Mouse (Mus musculus): ENCODE data around the gene Hnrnpul1. TPM values are rescaled to one million over a fixed set of nuclear protein-coding genes. Genes with fewer than 3 reads are reported as not detected.

The Hnrnpul1 gene
- polyA plus RNA-seq, 1 experiment from 2014 or later = 123 TPM

DNA sequence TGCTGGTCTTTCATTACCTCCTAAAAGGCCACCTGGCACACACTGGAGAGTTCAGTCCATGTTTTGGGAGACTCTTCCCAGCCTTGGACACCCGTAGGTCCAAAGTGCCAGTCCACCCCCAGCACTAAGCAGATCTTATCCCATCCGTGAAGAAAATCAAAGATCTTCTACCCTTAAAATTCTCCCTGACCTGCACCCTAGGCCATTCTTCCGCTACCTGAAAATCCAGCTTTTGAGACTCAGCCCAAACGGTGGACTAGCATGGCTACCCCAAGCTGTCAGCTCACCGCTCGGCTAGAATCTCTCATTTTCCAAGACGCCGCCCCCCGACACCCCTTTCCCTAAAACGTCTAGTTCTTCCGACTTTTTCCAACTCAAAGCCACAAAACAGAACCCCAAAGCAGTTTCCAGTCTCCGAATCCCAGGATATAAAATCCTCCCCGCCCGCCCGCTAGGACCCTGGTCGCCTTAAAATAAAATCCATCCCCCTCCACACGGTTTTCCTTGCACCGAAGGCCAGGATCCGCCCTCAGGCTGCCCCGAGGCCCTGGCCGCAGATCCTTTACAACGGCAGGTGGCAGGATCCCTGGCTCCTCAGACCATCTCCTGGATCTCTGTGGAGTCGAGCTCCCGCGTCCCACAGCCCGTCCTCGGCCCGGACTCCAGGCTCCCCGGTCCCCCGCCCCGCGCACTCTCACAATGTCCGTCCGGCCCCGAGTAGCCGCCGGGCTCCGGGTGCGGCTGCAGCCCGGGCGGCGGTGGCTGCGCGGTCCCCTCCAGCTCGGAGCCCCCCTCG is 716 bp downstream of the Hnrnpul1 start:
- DNase-seq (ENCODE audit: low read depth, low spot score) (no peak), ATAC-seq (peak; percentile 0)
- in situ Hi-C loops (cut with MboI; ENCODE audit: low pct_unique_long_range_greater_than_20kb) = no loop called here

DNA sequence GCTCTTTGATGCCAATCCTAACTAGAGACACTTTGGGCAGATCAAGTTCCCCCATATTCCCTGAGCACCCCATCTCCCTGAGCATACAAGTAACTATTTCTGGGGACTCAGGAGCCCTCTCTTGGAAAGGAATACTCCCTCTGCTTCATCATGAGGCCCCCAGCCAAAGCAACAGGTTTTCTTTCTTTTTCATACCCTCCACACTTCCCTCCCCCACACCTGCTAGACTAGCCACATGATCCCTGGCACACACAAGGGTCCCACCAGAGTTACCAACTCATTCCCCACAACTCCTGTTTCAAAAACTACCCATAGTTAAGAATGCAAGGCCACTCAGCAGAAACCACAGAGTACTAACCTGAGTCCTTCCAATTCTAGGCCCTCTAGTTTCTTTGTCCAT is 1.5 kb downstream of the Hnrnpul1 start:
- ChIA-PET CTCF (interaction anchor here (3.2 kb wide), 1 partner anchor 52 kb away, joined by 22 read pairs; no protein-coding TSS in a partner anchor), POLR2A (no interaction called here)

More for the DNA sequence above, 716 bp downstream of the Hnrnpul1 start:
- no peaks in the 10 kb centered on the region for H3K27me3 ChIP-seq
- ChIA-PET CTCF (interaction anchor here (0.9 to 3.2 kb wide), 2 partner anchors 9 to 51 kb away, joined by 3 to 22 read pairs; no protein-coding TSS in a partner anchor), POLR2A (interaction anchor here (0.6 to 1.2 kb wide), 3 partner anchors 18 to 103 kb away, joined by 3 to 5 read pairs (median 3); no protein-coding TSS in a partner anchor)
- TF ChIP-seq CTCF (IDR thresholded peaks at IDR 0.05) = no peak

DNA sequence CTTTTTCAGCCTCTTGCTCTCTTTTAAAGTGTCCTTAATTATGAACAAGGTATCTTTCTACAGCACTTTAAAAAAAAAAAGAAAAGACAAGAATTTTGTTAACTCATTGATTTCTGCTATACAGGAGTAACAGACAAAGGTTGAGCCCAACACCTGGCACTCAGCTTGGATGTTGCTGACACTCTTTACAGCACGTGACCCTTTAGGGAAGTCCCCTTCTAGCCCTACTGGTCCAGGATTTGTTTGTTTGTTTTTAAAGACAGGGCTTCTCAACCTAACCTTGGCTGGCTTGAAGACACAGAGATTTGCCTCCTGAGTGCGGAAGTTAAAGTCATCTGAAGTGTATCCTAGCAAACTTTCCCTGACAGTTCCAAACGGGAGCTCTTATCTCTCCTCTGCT is 7.7 kb downstream of the Hnrnpul1 start:
- CTCF ChIA-PET = interaction anchor here (1.0 kb wide), 1 partner anchor 9 kb away, joined by 3 read pairs; no protein-coding TSS in a partner anchor
- DNase-seq (ENCODE audit: low read depth, low spot score) (no peak), ATAC-seq (no peak)
- no peak for TF ChIP-seq CTCF (IDR thresholded peaks at IDR 0.05)
- POLR2A ChIA-PET = interaction anchor here (1.5 kb wide), 1 partner anchor 15 kb away, joined by 3 read pairs; no protein-coding TSS in a partner anchor
- in situ Hi-C loops (cut with MboI; ENCODE audit: low pct_unique_long_range_greater_than_20kb) = no loop called here
- no peaks in the 10 kb centered on the region for H3K27me3 ChIP-seq

More for the DNA sequence above, 1.5 kb downstream of the Hnrnpul1 start:
- no peaks in the 10 kb centered on the region for H3K27me3 ChIP-seq
- DNase-seq (ENCODE audit: low read depth, low spot score) = no peak
- in situ Hi-C loops (cut with MboI; ENCODE audit: low pct_unique_long_range_greater_than_20kb) = no loop called here
- ATAC-seq = no peak
- no peak for TF ChIP-seq CTCF (IDR thresholded peaks at IDR 0.05)

DNA sequence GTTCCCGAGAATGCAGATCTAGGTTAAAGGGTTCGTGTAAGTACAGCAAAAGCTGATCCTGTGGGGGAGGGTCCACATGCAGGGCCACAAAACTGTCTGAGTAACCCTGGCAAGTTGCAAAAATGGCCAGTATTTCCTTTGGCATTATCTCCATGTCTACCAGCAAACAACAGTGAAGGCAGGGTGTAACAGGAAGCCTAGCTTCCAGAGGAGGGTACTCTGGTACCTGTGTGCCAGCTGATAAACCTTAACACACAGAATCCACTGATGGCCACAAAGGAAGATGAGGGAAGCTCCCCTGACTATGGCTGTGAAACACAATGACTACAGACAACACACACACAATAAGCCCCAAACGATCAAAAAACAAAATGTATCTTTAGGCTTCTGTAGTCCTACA is 16.3 kb downstream of the Hnrnpul1 start:
- ATAC-seq (no peak), DNase-seq (ENCODE audit: low read depth, low spot score) (no peak)
- TF ChIP-seq CTCF (IDR thresholded peaks at IDR 0.05) = no peak
- ChIA-PET CTCF (no interaction called here), POLR2A (no interaction called here)
- in situ Hi-C loops (cut with MboI; ENCODE audit: low pct_unique_long_range_greater_than_20kb) = no loop called here
- H3K27me3 ChIP-seq = no peaks in the 10 kb centered on the region

DNA sequence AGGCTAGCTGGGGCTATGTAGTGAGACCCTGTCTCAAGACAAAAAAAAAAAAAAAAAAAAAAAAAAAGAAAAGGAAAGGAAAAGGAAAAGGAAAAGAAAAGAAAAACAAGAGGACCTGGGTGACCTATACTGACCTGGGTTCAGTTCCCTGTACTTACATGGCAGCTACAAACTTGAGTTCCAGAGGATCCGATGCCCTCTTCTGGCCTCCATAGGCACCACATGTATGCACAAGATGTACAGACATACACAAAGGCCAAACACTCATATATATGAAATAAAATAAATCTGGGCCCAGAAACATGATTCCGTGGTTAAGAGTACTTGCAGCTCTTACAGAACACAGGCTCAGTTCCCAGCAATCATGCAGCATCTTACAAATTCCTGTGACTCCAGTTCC is 17.6 kb downstream of the Hnrnpul1 start:
- peak; percentile 60 for TF ChIP-seq CTCF (IDR thresholded peaks at IDR 0.05)
- ChIA-PET CTCF (interaction anchor here (0.9 to 1.8 kb wide), 10 partner anchors 8 to 75 kb away, joined by 3 to 8 read pairs (median 4); no protein-coding TSS in a partner anchor), POLR2A (no interaction called here)
- no peak for ATAC-seq
- DNase-seq (ENCODE audit: low read depth, low spot score) = no peak
- no peaks in the 10 kb centered on the region for H3K27me3 ChIP-seq
- in situ Hi-C loops (cut with MboI; ENCODE audit: low pct_unique_long_range_greater_than_20kb) = no loop called here

DNA sequence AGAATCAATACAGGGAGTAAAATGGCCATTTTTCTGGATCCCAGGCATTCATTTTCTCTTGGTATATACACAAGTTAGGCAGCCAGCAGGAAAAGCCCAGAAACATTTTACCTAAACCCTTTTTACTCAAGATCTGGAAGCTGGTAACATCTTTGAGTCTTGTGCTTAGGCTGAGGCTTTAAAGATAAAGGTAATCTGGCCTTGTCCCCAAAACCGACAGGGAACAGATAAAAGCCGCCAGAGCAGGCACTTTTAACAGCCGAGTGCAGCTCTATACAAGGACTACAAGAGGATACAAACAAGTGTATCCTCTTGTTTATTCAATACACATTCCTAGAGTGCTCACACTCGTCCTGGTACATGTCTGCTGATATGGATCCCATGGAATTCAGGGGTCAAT is 19.6 kb downstream of the Hnrnpul1 start:
- CTCF ChIA-PET = interaction anchor here (0.5 kb wide), 1 partner anchor 15 kb away, joined by 3 read pairs; no protein-coding TSS in a partner anchor
- ATAC-seq (no peak), DNase-seq (ENCODE audit: low read depth, low spot score) (no peak)
- POLR2A ChIA-PET = interaction anchor here (0.5 kb wide), 1 partner anchor 19 kb away, joined by 3 read pairs; the partner anchor contains the start of gene Hnrnpul1
- no peak for TF ChIP-seq CTCF (IDR thresholded peaks at IDR 0.05)
- no peaks in the 10 kb centered on the region for H3K27me3 ChIP-seq
- in situ Hi-C loops (cut with MboI; ENCODE audit: low pct_unique_long_range_greater_than_20kb) = no loop called here

DNA sequence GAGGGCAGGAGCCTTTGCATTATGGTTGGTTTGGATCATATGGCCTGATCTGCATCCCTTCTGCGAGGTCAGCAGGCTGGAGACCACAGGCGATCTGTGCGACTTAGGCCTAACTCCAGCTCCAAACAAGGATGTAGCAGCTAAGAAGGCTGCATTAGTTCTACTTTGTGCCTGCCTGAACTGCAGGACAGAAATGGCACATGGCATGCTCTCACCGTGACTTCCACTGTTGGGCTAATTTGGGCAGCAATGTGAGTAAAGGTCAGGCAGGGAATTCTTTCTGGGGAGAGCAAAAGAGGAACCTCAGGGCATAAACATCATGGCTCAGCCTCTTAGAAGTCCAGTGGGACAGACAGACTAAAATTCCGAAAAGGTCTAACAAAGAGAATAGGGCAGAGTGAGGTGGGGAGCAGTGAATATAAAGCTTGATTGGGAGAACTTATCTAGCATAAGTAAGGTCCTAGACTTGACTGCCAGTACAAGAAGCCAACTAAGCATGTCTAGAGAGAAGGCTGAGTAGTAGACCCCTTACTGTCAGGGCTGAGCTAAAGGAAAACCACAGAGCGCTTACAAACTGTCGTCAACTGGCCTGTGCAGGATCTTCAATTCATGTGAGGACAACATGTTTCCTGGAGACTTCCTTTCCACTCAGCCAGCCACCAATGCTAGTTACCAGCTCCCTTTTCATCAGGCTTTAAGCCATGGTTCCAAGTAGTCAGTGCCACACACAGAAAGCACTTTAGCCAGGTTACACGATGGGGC is 23.1 kb downstream of the Hnrnpul1 start:
- ChIA-PET POLR2A (interaction anchor here (0.6 kb wide), 1 partner anchor 16 kb away, joined by 3 read pairs; no protein-coding TSS in a partner anchor), CTCF (interaction anchor here (0.9 to 1.7 kb wide), 6 partner anchors 12 to 74 kb away, joined by 3 to 7 read pairs (median 4); no protein-coding TSS in a partner anchor)
- no peak for TF ChIP-seq CTCF (IDR thresholded peaks at IDR 0.05)
- no peak for ATAC-seq
- no peaks in the 10 kb centered on the region for H3K27me3 ChIP-seq
- DNase-seq (ENCODE audit: low read depth, low spot score) = no peak
- in situ Hi-C loops (cut with MboI; ENCODE audit: low pct_unique_long_range_greater_than_20kb) = no loop called here

DNA sequence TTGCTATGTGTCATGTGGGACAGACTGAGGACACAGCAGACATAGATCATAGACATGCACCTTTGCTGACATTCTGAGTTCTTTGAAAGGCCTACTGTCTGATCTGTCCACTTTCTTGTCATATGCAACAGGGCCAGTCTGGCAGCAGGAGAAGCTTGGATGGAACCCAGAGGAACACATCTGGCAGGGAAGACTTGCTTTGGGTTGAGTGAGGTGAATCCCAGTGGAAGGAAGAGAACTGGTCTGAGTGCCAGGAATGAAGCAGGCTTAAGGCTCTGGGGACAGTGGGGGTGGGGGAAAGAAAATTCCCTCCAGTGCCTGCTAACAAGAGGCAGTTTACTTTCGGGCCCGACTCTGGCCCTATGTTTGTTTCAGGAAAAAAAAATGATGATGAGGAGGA is 24.7 kb downstream of the Hnrnpul1 start:
- in situ Hi-C loops (cut with MboI; ENCODE audit: low pct_unique_long_range_greater_than_20kb) = loop anchor here (10.0 kb wide), 1 partner anchor 175 kb away; no protein-coding TSS in a partner anchor
- DNase-seq (ENCODE audit: low read depth, low spot score) (no peak), ATAC-seq (no peak)
- ChIA-PET CTCF (interaction anchor here (1.3 kb wide), 1 partner anchor 15 kb away, joined by 5 read pairs; no protein-coding TSS in a partner anchor), POLR2A (no interaction called here)
- H3K27me3 ChIP-seq = no peaks in the 10 kb centered on the region
- TF ChIP-seq CTCF (IDR thresholded peaks at IDR 0.05) = no peak

DNA sequence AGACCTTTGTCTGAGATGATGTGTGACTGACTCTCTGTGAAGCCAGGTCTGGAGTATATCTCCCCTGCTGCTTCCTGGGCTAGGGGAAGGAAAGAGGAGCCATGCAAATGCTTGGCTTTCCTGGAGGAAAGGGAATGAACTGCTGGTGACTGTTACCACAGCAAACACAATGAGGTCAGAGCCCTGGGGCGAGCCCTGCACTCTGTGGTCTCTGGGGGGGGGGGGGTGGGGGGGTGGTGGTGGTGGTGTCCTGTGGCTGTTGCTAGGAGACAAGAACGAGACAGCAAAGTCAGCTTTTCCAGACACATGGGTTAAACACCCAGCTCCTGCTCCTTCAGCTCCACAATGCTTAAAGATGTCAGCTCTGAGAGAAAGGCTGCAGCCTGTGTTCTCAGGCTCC is 25.2 kb downstream of the Hnrnpul1 start:
- H3K27me3 ChIP-seq = no peaks in the 10 kb centered on the region
- peak; percentile 92 for ATAC-seq
- no peak for TF ChIP-seq CTCF (IDR thresholded peaks at IDR 0.05)
- POLR2A ChIA-PET = no interaction called here
- CTCF ChIA-PET = interaction anchor here (1.3 kb wide), 1 partner anchor 16 kb away, joined by 5 read pairs; no protein-coding TSS in a partner anchor
- DNase-seq (ENCODE audit: low read depth, low spot score) = peak; percentile 77
- in situ Hi-C loops (cut with MboI; ENCODE audit: low pct_unique_long_range_greater_than_20kb) = loop anchor here (10.0 kb wide), 1 partner anchor 175 kb away; no protein-coding TSS in a partner anchor

DNA sequence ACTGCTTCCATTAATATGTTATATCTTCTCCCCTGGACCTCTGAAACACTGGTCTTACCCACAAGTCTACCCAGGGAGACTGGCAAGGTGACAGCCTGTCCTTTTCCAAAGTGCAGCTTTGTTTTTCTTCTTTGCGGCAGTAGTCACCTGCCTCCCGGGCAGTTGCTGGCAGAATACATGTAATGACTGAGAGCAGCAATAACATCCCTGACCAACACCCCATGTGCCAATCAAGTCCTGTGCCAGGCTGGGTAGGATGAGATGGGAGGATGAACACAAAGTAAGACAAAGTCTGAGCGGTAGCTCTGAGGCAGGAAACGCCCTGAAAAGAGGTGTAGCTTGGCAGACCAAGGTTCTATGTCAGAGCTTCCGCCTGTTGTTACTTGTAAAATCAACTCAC is 26.8 kb downstream of the Hnrnpul1 start:
- POLR2A ChIA-PET = no interaction called here
- ATAC-seq (no peak), DNase-seq (ENCODE audit: low read depth, low spot score) (no peak)
- no peaks in the 10 kb centered on the region for H3K27me3 ChIP-seq
- in situ Hi-C loops (cut with MboI; ENCODE audit: low pct_unique_long_range_greater_than_20kb) = loop anchor here (10.0 kb wide), 1 partner anchor 177 kb away; no protein-coding TSS in a partner anchor
- CTCF ChIA-PET = interaction anchor here (1.2 to 1.3 kb wide), 2 partner anchors 11 to 17 kb away, joined by 3 read pairs; no protein-coding TSS in a partner anchor
- no peak for TF ChIP-seq CTCF (IDR thresholded peaks at IDR 0.05)
